Mouse (Mus musculus) cortical plate, adult 2 months (tissue): ENCODE results near the gene Mgat1. TPM values are rescaled to one million over a fixed set of nuclear protein-coding genes. Genes with fewer than 3 reads are reported as not detected.

Source experiments
- H3K27ac ChIP-seq: fragments of 200-500 bp; 2 replicates; pipeline ENCODE4 v1.5.1; 2012; ENCODE audit warnings: low read length, control low read depth, inconsistent platforms; ENCODE audit not compliant: insufficient read depth
- H3K4me1 ChIP-seq: fragments of 200-500 bp; 2 replicates; pipeline ENCODE4 v1.6.1; 2011; ENCODE audit warnings: low read length; ENCODE audit not compliant: control insufficient read depth, insufficient read depth
- H3K4me3 ChIP-seq: fragments of 200-500 bp; 2 replicates; pipeline ENCODE4 v1.5.1; 2011; ENCODE audit warnings: mild to moderate bottlenecking, low read length, control low read depth; ENCODE audit not compliant: insufficient read depth
- CTCF ChIP-seq: fragments of 200-500 bp; IDR thresholded peaks from 2 replicates; pipeline ENCODE4 v1.5.1; 2011; ENCODE audit warnings: mild to moderate bottlenecking, control low read depth, low read length; ENCODE audit not compliant: insufficient read depth; ENCODE audit errors: extremely low read depth
- POLR2A ChIP-seq: fragments of 200-500 bp; IDR thresholded peaks from 2 replicates; pipeline ENCODE4 v1.6.1; 2011; ENCODE audit warnings: mild to moderate bottlenecking, low read length, control low read depth; ENCODE audit not compliant: insufficient read depth; ENCODE audit errors: extremely low read depth
- polyA plus RNA-seq: library from polyadenylated mRNA; depleted of rRNA; stranded (reverse); fragments of >200 nt; gene quantifications from 2 replicates; pipeline ENCODE4 v1.2.3, GENCODE M21; 2012

Mgat1 gene
- polyA plus RNA-seq, 1 experiment, result 68.1 TPM

DNA sequence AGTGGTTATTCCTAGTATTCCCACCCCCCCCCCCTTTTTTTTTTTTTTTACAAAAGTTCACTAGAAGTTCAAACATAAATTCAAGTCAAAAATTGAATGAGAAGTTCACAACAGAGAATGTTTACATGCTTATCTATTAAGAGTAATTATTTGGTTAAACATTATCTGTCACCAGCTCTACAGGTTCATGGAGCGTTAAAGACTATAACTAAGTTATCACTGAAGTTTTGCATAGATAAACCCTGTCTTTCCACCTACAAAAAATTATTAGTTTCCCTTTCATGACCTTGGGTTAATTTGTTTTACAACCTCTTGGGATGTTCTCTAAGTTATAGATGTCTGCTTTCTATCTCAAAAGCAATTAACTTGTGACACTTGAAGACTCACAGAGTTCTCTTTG, 3.7 kb upstream of the Mgat1 start:
- no peak overlapping the region for H3K4me3 ChIP-seq

DNA sequence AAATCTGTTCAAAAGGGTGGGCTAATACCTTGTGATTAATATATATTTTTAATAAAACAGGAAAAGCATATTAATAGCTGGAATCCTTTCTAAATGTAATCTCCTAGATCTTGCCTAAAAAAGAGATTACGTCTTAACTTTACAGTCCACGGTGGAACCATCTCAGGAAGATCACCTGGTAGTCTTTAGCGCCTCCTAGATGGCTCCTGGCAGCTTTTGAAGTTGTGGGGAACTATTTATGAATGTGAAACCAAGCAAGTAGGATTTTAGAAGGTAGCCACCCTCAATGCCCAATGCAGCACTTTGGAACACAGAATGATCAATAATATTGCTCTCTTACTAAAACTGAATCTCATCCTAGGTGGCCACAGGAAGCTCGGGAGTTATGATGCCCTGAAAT, 3.1 kb upstream of the Mgat1 start:
- Histone ChIP-seq H3K4me3 (no peak overlapping the region), H3K27ac (no peak overlapping the region), H3K4me1 (peaks cover 3% of the 10 kb centered on the region)
- TF ChIP-seq CTCF, result no peak
- TF ChIP-seq POLR2A, result no peak

More for the DNA sequence above, 3.7 kb upstream of the Mgat1 start:
- no peak overlapping the region for H3K27ac ChIP-seq
- no peaks in the 10 kb centered on the region; the same call in none of the 2 replicates for H3K4me1 ChIP-seq
- TF ChIP-seq CTCF (no peak), POLR2A (no peak)

DNA sequence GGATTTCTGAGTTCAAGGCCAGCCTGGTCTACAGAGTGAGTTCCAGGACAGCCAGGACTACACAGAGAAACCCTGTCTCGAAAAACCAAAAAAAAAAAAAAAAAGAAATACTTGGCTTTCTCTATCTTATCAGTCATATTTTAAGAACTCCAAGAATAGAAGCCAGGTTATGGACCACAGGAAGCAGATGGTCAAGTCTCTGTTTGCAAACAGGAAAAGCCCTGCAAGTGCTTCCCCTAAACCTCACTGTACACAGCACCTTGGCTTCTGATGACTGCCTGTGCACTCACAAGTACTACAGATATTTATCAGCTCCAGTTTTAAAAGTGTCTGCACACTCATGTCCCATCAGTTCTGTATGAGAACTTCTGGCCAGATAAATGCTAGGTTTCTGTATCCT, 2.5 kb upstream of the Mgat1 start:
- H3K27ac ChIP-seq, result no peak overlapping the region
- no peak overlapping the region for H3K4me3 ChIP-seq
- H3K4me1 ChIP-seq, result peaks cover 3% of the 10 kb centered on the region
- TF ChIP-seq POLR2A (no peak), CTCF (no peak)

DNA sequence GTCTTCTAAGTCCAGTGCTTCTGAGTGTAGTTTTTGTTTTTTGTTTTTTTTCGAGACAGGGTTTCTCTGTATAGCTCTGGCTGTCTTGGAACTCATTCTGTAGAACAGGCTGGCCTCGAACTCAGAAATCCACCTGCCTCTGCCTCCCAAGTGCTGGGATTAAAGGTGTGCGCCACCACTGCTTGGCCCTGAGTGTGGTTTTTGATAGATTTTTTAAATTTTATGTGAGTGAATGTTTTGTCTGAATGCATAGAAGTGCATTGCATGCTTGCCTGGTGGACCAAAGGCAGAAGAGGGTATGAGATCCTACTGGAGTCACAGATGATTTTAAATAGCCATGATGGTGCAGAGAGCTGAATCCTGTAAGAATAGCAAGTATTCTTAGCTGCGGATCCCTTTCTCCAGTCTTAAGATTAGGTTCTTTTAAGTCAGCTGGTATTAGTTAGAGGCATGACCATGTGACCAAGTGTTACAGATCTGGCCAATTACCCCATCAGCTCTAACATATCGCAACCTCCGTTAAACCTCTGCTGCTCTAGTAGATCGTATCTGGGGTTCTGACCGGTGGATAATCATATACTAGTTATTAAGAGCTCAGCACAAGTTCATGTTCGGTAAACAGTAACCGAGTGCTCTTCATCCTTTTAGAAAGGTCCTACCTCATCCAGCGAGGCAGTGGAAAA, 906 bp upstream of the Mgat1 start:
- peak overlapping the region; percentile 78 for H3K4me3 ChIP-seq
- peaks cover 5% of the 10 kb centered on the region for H3K4me1 ChIP-seq
- no peak for TF ChIP-seq CTCF
- no peak for TF ChIP-seq POLR2A
- 0 out of 2 replicates have a peak overlapping the region, but pooled peaks have one; percentile 14 for H3K27ac ChIP-seq

DNA sequence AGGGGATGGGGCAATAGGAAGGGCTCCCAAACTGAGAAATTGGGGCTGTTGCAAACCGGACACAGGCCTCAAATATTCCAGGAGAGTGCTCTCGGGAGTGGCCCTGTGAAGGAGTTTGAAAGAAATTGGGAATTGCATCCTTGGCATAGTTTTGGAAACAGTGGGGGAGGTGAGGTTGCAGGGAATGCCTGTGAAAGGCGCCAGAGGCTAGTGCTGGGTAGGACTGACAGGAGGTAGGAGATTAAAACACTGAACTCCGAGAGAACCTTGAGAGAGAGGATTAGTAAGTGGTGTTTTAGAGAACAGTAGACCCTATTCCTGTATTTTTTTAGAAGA, 572 bp downstream of the Mgat1 start:
- peak overlapping the region; percentile 78 for H3K4me3 ChIP-seq
- no peak for TF ChIP-seq CTCF
- no peak for TF ChIP-seq POLR2A
- peaks cover 15% of the 10 kb centered on the region for H3K4me1 ChIP-seq
- peak overlapping the region; percentile 82; the same call in 1 of the 2 replicates for H3K27ac ChIP-seq

DNA sequence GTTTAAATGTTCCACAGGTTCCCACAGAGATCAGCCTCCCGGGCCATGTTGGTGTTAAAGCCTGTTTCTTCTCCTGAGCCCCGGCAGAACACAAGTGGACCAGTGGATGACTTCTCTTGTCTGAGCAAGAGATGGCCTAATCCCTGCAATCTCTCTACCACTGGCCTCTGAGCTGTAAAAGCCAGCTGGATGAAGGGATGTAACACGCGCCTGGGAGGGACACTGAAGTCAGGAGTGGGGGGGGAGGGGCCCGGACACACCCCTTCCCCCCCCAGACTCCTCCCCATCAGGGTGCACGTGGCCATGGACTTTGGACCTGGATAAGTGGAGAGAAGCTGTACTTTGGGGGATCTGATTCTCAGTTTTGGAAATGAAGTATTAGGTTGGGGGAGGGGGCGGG, 1.2 kb downstream of the Mgat1 start:
- Histone ChIP-seq H3K27ac (no peak overlapping the region), H3K4me1 (peaks cover 15% of the 10 kb centered on the region), H3K4me3 (no peak overlapping the region; the same call in 1 of the 2 replicates)
- TF ChIP-seq CTCF (no peak), POLR2A (no peak)

DNA sequence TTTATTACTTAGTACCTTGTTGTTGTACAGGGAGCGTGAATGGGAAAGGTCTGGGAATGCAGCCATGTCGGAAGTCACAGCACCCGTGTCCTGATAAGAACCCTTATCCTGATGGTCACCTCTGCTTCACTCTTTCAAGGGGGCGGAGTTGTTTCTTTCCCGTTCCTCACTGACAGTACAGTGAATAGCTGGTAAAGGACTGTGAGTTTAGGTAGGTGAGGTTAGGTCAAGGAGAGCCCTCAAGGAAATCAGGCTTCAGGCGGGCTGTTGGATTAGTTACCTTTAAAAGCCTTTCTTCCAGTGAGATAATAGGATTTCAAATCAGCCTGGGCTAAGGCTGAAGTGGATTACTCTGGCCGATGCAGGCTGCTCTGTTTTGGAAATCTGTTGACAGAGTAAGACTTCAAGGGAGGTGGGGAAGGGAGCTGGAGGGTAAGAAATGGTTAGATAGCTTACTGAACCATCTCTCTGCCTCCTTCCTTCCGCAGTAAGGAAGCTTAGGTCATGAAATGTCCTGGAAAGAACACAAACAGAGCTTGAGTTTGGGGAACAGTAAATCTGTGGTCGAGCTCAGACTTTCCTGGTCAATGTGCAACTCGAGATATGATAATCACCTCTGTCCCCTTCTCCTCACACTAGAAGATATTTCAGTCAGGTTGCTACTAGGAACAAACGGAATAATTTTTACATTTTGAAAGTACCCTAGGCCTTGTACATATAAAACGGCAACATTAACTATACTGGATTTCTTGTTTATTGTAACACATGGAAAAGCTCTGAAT, 1.8 kb downstream of the Mgat1 start:
- Histone ChIP-seq H3K4me1 (peaks cover 15% of the 10 kb centered on the region), H3K4me3 (no peak overlapping the region; the same call in 1 of the 2 replicates), H3K27ac (peak overlapping the region; percentile 26; the same call in 1 of the 2 replicates)
- TF ChIP-seq CTCF (no peak), POLR2A (no peak)

DNA sequence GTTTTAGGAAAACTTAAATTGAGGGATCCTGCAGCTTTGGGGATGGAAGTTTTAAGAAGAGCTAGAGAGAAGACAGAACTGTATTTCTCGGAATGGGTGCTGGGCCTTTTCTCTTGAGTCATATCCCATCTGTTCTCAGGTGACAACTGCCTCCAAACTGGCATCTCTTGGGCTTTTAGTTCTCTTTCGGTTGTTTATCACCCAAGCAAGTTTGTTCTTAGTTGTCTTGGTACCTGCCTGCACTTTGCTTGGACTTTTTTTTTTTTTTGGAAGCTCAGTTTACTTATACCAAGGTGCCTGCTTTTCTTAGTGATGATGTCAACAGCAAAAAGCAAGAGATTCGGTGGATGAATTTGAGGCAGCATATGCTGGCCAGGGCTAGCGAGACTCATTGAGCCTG, 2.5 kb downstream of the Mgat1 start:
- peaks cover 16% of the 10 kb centered on the region for H3K4me1 ChIP-seq
- H3K27ac ChIP-seq, result no peak overlapping the region
- H3K4me3 ChIP-seq, result no peak overlapping the region
- TF ChIP-seq POLR2A, result no peak
- TF ChIP-seq CTCF, result no peak

DNA sequence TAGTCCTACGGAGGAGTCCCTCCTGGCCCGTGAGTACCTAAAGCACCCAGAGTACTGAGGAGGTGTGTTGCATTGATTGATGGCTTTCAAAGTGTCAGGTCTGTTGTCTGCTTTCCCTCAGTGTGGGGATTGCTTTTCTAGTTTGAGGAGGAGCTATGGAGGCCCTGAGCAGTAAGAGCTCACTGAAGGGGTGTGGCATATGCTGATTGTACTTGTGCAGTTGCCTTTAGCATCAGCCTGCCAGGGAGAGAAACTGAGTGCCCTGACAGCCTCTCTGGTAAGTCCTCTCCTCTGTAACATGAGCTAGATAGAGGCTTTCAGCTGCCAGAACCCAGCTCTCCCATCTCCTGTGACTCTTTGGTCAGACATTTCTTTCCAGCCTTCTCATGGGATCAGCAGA, 3.3 kb downstream of the Mgat1 start:
- peaks cover 17% of the 10 kb centered on the region for H3K4me1 ChIP-seq
- H3K27ac ChIP-seq, result no peak overlapping the region
- H3K4me3 ChIP-seq, result no peak overlapping the region
- TF ChIP-seq CTCF (no peak), POLR2A (no peak)
